Mouse (Mus musculus) kidney, embryonic 16.5 days (tissue): ENCODE data around the gene Naxe. TPM values are rescaled to one million over a fixed set of nuclear protein-coding genes. Genes with fewer than 3 reads are reported as not detected.
A peak's percentile ranks its signal among the peaks of the same experiment; 100 is the strongest.

Experiments
- ATAC-seq: fragments of 200-750 bp; cut with Nextera tagmentation; 2 replicates; pipeline ENCODE4 v1.8.0; 2017; ENCODE audit warnings: moderate TSS enrichment; ENCODE audit not compliant: low FRiP score, low TSS enrichment
- H3K27ac ChIP-seq: fragments of 300-500 bp; sonication (generic); 2 replicates; pipeline ENCODE4 v1.5.1; 2014; ENCODE audit warnings: low read length
- H3K27me3 ChIP-seq: fragments of 300-500 bp; sonication (generic); 2 replicates; pipeline ENCODE4 v1.6.1; 2014; ENCODE audit warnings: low read length, control low read depth, mixed read lengths; ENCODE audit not compliant: insufficient read depth
- H3K36me3 ChIP-seq: fragments of 300-500 bp; sonication (generic); 2 replicates; pipeline ENCODE4 v1.6.1; 2014; ENCODE audit warnings: low read length, control low read depth, mixed read lengths; ENCODE audit not compliant: insufficient read depth
- H3K4me1 ChIP-seq: fragments of 300-500 bp; sonication (generic); 2 replicates; pipeline ENCODE4 v1.6.1; 2014; ENCODE audit warnings: low read length, control low read depth, mixed read lengths; ENCODE audit not compliant: insufficient read depth
- H3K4me2 ChIP-seq: fragments of 300-500 bp; sonication (generic); replicated peaks from 2 replicates; pipeline ENCODE4 v1.6.1; 2014; ENCODE audit warnings: low read depth, low read length
- H3K4me3 ChIP-seq: fragments of 300-500 bp; sonication (generic); 2 replicates; pipeline ENCODE4 v1.5.1; 2014; ENCODE audit warnings: mild to moderate bottlenecking, low read length
- H3K9ac ChIP-seq: fragments of 300-500 bp; sonication (generic); replicated peaks from 2 replicates; pipeline ENCODE4 v1.6.1; 2014; ENCODE audit warnings: low read length
- H3K9me3 ChIP-seq: fragments of 300-500 bp; sonication (generic); 2 replicates; pipeline ENCODE4 v1.6.1; 2016; ENCODE audit warnings: low read length, control low read depth
- WGBS: fragments of 180-500 bp; shearing (Covaris S2); extraction: QIAGEN DNeasy Blood & Tissue Kit; methylation state at CpG from one replicate; pipeline ENCODE4 v1.1.7; 2014; 5-methylcytosine and 5-hydroxymethylcytosine counted together
- polyA plus RNA-seq: library from polyadenylated mRNA; unstranded; fragments of >200 nt; fragmentation: Nextera tagmentation; extraction: Ambion mirVana; gene quantifications from 2 replicates; pipeline ENCODE4 v1.2.1, GENCODE M21; 2015

The Naxe gene
- 181 and 190 TPM in 2 replicates for polyA plus RNA-seq

DNA sequence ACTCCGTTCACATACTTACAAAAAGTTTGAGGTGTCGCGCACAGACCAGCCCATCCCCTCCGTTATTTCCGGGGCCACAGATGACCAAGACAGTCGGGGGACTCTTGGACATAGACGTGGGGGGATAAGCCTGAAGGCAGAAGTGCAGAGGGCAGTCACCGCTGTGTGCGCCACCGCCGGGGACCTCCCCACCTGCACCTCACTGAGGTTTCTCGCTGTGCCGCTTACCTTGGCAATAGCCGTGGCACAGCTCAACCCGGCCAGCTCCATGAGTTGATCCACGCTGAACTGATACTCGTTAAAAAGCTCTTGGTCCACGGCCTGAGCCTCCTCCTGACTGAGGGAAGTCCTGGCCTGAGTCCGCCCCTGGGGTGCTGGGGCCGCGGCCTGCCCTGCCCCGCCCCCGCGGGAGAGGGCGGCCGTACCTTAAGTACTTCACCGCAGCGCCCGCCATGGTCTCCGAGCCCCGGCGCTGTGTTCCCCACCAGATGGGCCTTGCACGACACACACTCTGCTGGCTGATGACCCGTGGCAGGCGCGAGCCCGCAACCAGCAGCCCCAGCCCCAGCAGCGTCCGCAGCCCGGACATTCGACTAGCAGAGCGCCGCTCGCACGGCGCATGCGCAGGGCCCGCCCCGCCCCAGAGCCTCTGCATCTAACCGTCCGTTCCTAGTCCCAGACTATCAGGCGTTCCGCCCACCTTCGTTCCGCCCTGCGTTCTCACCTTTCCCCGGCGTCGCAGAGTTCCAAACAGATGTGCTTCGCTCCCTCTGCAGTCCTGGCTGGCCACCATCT, at the start of gene Naxe:
Naxe (minus strand) TSS at position 594 of the 795 bp plus-strand sequence.
- Histone ChIP-seq H3K9ac (peak within 1 kb of the TSS; percentile 91), H3K27ac (peak within 1 kb of the TSS; percentile 79), H3K4me1 (peaks cover 9% of the 10 kb centered on the region), H3K4me2 (peak within 1 kb of the TSS; percentile 84), H3K9me3 (peaks cover 7% of the 10 kb centered on the region), H3K4me3 (peak within 1 kb of the TSS; percentile 88), H3K36me3 (peaks cover 24% of the 10 kb centered on the region), H3K27me3 (no peaks in the 10 kb centered on the region)
- WGBS: under 1% methylated on average over 60 of the region's 60 CpGs
- peak; percentile 95 for ATAC-seq

DNA sequence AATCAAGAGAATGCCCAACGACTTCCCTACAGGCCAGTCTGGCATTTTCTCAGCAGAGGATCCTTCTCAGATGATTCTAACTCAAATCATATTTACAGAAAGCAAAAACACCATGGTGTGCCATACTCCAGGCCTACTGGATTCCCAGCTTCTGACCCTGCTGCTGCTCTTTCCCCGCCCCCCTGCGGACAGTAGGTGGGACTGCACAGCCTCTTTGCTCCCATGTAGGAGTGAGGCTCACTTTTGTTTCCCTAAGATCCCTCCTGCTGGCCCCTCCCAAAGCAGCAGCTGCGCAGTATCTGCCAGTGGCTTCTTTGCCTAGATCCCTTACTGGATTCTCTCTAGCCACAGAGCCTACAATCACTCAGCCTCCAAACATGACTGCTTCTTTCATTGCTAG, 47.8 kb upstream of the Naxe start:
- ATAC-seq: no peak
- Histone ChIP-seq H3K9me3 (no peaks in the 10 kb centered on the region), H3K4me3 (no peak overlapping the region), H3K4me1 (no peaks in the 10 kb centered on the region), H3K27me3 (no peaks in the 10 kb centered on the region), H3K9ac (no peak overlapping the region), H3K4me2 (no peak overlapping the region), H3K27ac (no peak overlapping the region), H3K36me3 (peaks cover 66% of the 10 kb centered on the region)
- WGBS: 91% methylated on average over 4 of the region's 4 CpGs

DNA sequence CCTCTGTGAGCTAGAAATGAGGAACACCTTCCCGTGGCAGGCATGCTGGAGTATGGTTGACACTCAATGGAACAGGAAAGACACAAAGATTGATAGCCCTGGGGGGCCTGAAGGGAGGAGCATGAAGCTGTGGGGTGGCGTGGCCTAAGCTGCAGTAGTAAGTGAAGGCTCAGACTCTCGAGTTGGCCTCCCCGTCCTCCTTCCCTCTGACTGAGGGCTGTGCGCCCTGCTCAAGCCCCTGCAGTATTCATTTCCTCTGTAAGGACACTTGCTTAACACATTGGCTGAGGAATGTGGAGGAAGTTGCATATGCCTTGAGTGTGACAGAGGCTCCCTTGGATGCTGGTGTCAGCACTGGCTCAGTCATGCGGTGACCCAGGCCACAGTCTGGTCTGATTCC, 44.3 kb upstream of the Naxe start:
- no peak overlapping the region for H3K4me2 ChIP-seq
- H3K9me3 ChIP-seq: no peaks in the 10 kb centered on the region
- H3K36me3 ChIP-seq: peaks cover 59% of the 10 kb centered on the region
- H3K4me3 ChIP-seq: no peak overlapping the region
- no peaks in the 10 kb centered on the region for H3K4me1 ChIP-seq
- no peaks in the 10 kb centered on the region for H3K27me3 ChIP-seq
- peak overlapping the region; percentile 58 for H3K27ac ChIP-seq
- WGBS: 62% methylated on average over 6 of the region's 6 CpGs
- no peak overlapping the region for H3K9ac ChIP-seq
- no peak for ATAC-seq

DNA sequence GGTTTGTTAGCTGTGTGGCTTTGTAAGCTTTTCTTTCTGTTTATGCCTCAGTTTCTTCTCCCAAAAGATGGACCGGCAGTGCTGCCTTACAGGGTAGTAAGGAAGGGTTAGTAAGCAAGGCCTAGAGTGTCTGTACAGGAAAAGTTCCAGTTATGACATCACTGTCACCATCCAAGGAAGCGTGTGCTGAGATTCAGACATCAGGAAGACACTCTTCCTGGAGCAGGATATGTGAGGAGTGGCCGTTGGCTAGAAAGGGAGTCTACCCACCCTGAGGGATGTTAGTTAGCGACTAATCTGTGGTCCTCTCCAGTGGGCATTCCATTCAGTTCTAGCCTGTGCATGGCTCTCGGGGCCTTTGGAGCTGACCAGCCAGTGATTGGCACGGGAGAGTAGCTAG, 43.9 kb upstream of the Naxe start:
- H3K9me3 ChIP-seq: no peaks in the 10 kb centered on the region
- WGBS: 79% methylated on average over 6 of the region's 6 CpGs
- no peak overlapping the region for H3K9ac ChIP-seq
- H3K27ac ChIP-seq: peak overlapping the region; percentile 58
- H3K4me3 ChIP-seq: no peak overlapping the region
- peaks cover 57% of the 10 kb centered on the region for H3K36me3 ChIP-seq
- H3K4me2 ChIP-seq: no peak overlapping the region
- no peak for ATAC-seq
- H3K27me3 ChIP-seq: no peaks in the 10 kb centered on the region
- no peaks in the 10 kb centered on the region for H3K4me1 ChIP-seq

DNA sequence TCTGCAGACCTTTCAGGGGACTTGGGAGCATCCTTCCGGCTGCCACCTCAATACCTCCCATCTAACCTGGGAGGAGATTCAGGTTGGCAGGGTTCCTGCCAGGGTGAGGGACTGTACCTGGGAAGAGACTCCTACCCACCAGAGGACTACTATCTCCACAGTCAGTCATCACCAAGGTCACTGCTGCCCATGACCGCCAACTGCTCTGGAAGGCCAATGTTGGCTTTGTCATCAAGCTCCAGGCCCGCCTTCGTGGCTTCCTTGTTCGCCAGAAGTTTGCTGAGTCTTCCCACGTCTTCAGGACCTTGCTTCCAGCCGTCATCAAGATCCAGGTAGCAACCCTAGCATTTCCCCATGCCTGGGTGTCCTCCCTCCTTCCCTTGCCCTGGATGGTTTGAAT, 43.4 kb upstream of the Naxe start:
- no peaks in the 10 kb centered on the region for H3K4me1 ChIP-seq
- no peaks in the 10 kb centered on the region for H3K9me3 ChIP-seq
- ATAC-seq: no peak
- 93% methylated on average over 7 of the region's 7 CpGs for WGBS
- no peak overlapping the region for H3K4me2 ChIP-seq
- no peak overlapping the region for H3K27ac ChIP-seq
- H3K9ac ChIP-seq: no peak overlapping the region
- peaks cover 60% of the 10 kb centered on the region for H3K36me3 ChIP-seq
- no peak overlapping the region for H3K4me3 ChIP-seq
- H3K27me3 ChIP-seq: no peaks in the 10 kb centered on the region

DNA sequence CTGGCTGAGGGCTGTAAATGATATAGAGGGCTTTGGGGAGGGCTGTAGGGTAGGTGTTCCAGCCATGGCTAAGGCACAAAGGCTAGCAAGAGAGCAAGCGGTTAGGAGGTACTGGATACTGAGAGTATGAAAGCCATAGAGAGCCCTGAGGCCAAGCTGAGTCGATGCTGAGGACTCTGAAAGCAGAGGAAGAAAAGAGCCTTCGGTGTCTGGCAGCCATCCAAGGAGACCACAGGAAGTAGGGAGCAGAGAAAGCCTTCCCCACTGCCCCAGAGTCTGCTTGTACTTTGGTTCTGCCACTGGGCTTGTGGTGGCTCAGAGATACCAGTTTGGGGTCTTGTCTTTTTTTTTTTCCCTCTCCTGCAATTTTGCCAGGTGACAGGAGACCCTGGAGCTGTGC, 42.0 kb upstream of the Naxe start:
- Histone ChIP-seq H3K4me1 (no peaks in the 10 kb centered on the region), H3K4me3 (no peak overlapping the region), H3K9me3 (no peaks in the 10 kb centered on the region), H3K36me3 (peaks cover 59% of the 10 kb centered on the region), H3K27ac (no peak overlapping the region), H3K27me3 (no peaks in the 10 kb centered on the region), H3K9ac (no peak overlapping the region), H3K4me2 (no peak overlapping the region)
- 74% methylated on average over 3 of the region's 3 CpGs for WGBS
- no peak for ATAC-seq

DNA sequence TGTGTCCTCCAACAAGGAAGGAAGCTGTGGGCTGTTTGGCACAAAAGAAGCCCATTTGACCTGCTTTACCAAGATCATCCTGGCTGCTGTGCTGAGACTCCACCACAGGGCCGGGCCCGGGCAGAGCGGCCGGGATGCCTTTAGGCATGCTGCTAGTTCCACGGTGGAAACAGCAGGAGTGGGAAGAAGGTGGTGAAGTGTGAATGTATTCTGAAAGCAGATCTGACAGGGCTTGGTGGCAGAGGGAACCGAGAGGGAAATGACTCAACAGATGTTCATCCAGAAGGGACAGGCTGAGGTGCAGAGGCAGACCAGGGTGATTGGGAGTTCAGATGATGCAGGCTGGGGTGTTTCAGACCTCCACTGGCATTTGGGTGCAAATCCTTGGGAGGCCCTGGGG, 39.4 kb upstream of the Naxe start:
- 89% methylated on average over 6 of the region's 6 CpGs for WGBS
- ATAC-seq: no peak
- H3K4me1 ChIP-seq: no peaks in the 10 kb centered on the region
- H3K9ac ChIP-seq: no peak overlapping the region
- no peak overlapping the region for H3K4me3 ChIP-seq
- no peak overlapping the region for H3K4me2 ChIP-seq
- H3K27me3 ChIP-seq: no peaks in the 10 kb centered on the region
- no peaks in the 10 kb centered on the region for H3K9me3 ChIP-seq
- no peak overlapping the region for H3K27ac ChIP-seq
- peaks cover 68% of the 10 kb centered on the region for H3K36me3 ChIP-seq

DNA sequence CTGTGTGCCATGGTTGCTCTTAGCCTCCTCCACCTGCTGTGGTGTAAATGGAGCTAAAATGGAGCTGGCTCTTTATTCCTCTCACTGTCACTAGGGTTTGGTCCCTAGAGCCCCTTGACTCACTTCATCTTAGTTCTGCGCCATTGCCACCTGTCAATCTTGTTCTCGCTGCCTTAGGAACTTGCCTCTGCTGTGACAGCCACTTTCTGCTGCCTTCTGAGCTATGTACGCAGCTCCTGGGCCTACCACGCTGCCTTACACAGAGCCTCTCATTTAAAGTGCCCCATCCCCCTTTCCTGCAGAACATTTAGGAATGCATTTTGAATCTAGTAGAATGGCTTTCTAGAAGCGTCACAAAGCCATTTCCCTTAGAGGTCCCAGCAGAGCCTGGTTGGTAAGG, 35.8 kb upstream of the Naxe start:
- no peaks in the 10 kb centered on the region for H3K27me3 ChIP-seq
- WGBS: 92% methylated on average over 5 of the region's 5 CpGs
- no peaks in the 10 kb centered on the region for H3K4me1 ChIP-seq
- H3K9me3 ChIP-seq: no peaks in the 10 kb centered on the region
- no peak overlapping the region for H3K4me2 ChIP-seq
- H3K36me3 ChIP-seq: peaks cover 77% of the 10 kb centered on the region
- ATAC-seq: no peak
- no peak overlapping the region for H3K27ac ChIP-seq
- no peak overlapping the region for H3K4me3 ChIP-seq
- H3K9ac ChIP-seq: no peak overlapping the region

DNA sequence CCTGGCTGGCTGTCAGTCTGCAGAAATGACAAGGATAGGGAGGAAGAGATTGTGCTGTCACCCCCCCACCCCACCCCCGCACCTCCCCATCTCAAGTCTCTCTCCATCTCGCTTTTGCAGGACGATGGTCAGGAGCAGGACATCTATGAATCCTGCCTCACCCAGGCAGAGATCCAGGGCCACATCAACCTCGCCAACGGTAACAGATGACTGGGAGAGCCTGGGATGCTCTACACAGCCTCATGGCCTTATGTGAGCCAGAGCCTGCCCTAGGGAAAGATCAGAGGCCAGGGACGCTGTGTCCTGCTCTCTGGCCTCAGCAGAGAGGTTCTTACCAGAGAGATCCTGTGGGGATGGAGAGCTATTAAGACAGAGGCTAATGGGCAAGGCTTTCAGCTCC, 32.3 kb upstream of the Naxe start:
- no peaks in the 10 kb centered on the region for H3K9me3 ChIP-seq
- no peak overlapping the region for H3K4me3 ChIP-seq
- H3K36me3 ChIP-seq: peaks cover 71% of the 10 kb centered on the region
- no peak overlapping the region for H3K27ac ChIP-seq
- H3K4me2 ChIP-seq: no peak overlapping the region
- no peaks in the 10 kb centered on the region for H3K27me3 ChIP-seq
- WGBS: 94% methylated on average over 6 of the region's 6 CpGs
- ATAC-seq: no peak
- no peak overlapping the region for H3K9ac ChIP-seq
- no peaks in the 10 kb centered on the region for H3K4me1 ChIP-seq

DNA sequence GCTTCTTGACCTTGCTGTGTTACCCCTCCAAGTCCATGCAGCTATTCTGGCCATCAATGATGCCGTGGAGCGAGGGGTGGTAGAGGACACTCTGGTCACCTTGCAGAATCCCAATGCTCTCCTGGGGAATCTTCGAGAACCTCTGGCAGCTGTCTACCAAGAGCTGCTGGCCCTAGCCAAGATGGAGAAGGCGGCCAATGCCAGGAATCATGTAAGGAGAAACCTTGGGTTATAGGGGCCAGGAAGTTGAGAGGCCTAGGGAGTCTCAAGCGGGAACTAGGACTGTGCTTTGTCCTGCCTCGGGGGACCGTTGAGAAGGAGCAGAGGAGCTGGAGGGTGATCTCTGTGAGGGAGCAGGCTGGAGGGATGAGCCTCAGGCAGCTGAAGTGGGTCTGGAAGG, 31.8 kb upstream of the Naxe start:
- Histone ChIP-seq H3K9me3 (no peaks in the 10 kb centered on the region), H3K4me1 (no peaks in the 10 kb centered on the region), H3K27ac (no peak overlapping the region), H3K9ac (no peak overlapping the region), H3K36me3 (peaks cover 68% of the 10 kb centered on the region), H3K4me2 (no peak overlapping the region), H3K27me3 (no peaks in the 10 kb centered on the region), H3K4me3 (no peak overlapping the region)
- ATAC-seq: no peak
- 90% methylated on average over 7 of the region's 7 CpGs for WGBS
